ENCODE assay signal across 7 mouse cellular contexts in genomic region chr11:96978401-96979246, GRCm38 (mm10). TPM values are rescaled to one million over a fixed set of nuclear protein-coding genes. Genes with fewer than 3 reads are reported as not detected.
DNase-seq lines count a peak whose midpoint lies in the region; ATAC-seq and TF ChIP-seq lines count a peak whose summit lies in the region.

No protein-coding gene starts in this region.

- no peaks in the 10 kb centered on the region for H3K27me3 ChIP-seq in lung, embryonic 15.5 days
- peaks cover 9% of the 10 kb centered on the region; the same call in 1 of the 2 replicates for H3K27me3 ChIP-seq in limb, embryonic 10.5 days (ENCODE audit: low read depth, poor library complexity, severe bottlenecking)
- no peaks in the 10 kb centered on the region for H3K27me3 ChIP-seq in small intestine, adult 2 months (ENCODE audit: control insufficient read depth, insufficient read depth, low read length)

- ATAC-seq in lung, embryonic 15.5 days (ENCODE audit: borderline replicate concordance, extremely low read depth, low FRiP score, low TSS enrichment), result no peak

- 15% methylated on average over 17 of the region's 17 CpGs for WGBS in lung, embryonic 15.5 days
- WGBS in limb, embryonic 10.5 days, result 32% methylated on average over 17 of the region's 17 CpGs
- WGBS in small intestine, adult 2 months, result 23% methylated on average over 17 of the region's 17 CpGs

- H3K9ac ChIP-seq in lung, embryonic 15.5 days, result peak overlapping the region; percentile 83

- H3K9me3 ChIP-seq in lung, embryonic 15.5 days, result no peaks in the 10 kb centered on the region
- no peaks in the 10 kb centered on the region for H3K9me3 ChIP-seq in limb, embryonic 10.5 days (replicated peaks)

- H3K27ac ChIP-seq in lung, embryonic 15.5 days, result peak overlapping the region; percentile 88
- H3K27ac ChIP-seq in embryonic fibroblast, embryonic 13.5 days (ENCODE audit: insufficient read depth, low read length), result no peak overlapping the region
- H3K27ac ChIP-seq in limb, embryonic 10.5 days, result peak overlapping the region; percentile 85
- peak overlapping the region; percentile 79 for H3K27ac ChIP-seq in small intestine, adult 2 months (ENCODE audit: insufficient read depth, low read depth, low read length)

- H3K4me3 ChIP-seq in lung, embryonic 15.5 days, result peak overlapping the region; percentile 84
- peak overlapping the region; percentile 77 for H3K4me3 ChIP-seq in embryonic fibroblast, embryonic 13.5 days (ENCODE audit: insufficient read depth, low read length)
- H3K4me3 ChIP-seq in limb, embryonic 10.5 days, result peak overlapping the region; percentile 81
- peak overlapping the region; percentile 84 for H3K4me3 ChIP-seq in small intestine, adult 2 months (ENCODE audit: low read depth, low read length)

- no peak; the same call in 1 of the 2 replicates for TF ChIP-seq POLR2A in embryonic fibroblast, embryonic 13.5 days (IDR thresholded peaks at IDR 0.05; ENCODE audit: low read depth, low read length)
- no peak for TF ChIP-seq POLR2A in small intestine, adult 2 months (IDR thresholded peaks at IDR 0.05; ENCODE audit: low read depth, low read length)

- no peaks in the 10 kb centered on the region for H3K36me3 ChIP-seq in lung, embryonic 15.5 days
- peaks cover 2% of the 10 kb centered on the region; the same call in 1 of the 2 replicates for H3K36me3 ChIP-seq in limb, embryonic 10.5 days
- no peaks in the 10 kb centered on the region for H3K36me3 ChIP-seq in small intestine, adult 2 months (ENCODE audit: control insufficient read depth, insufficient read depth, low read length)

- H3K4me1 ChIP-seq in lung, embryonic 15.5 days, result peaks cover 23% of the 10 kb centered on the region
- H3K4me1 ChIP-seq in embryonic fibroblast, embryonic 13.5 days (ENCODE audit: control insufficient read depth, insufficient read depth, low read length), result peaks cover 11% of the 10 kb centered on the region
- H3K4me1 ChIP-seq in limb, embryonic 10.5 days, result peaks cover 35% of the 10 kb centered on the region
- peaks cover 5% of the 10 kb centered on the region for H3K4me1 ChIP-seq in small intestine, adult 2 months (ENCODE audit: control insufficient read depth, insufficient read depth, insufficient read length, low read length)

- DNase-seq in lung, postnatal 25 days (ENCODE audit: low spot score), result no peak
- DNase-seq in limb, embryonic 10.5 days (ENCODE audit: low spot score), result no peak
- no peak for DNase-seq in left cerebral cortex, postnatal 4 days
- no peak for DNase-seq in gastrocnemius, postnatal 4 days (ENCODE audit: low spot score in 2 of 2)

- TF ChIP-seq CTCF in embryonic fibroblast, embryonic 13.5 days (IDR thresholded peaks at IDR 0.05; ENCODE audit: borderline replicate concordance, insufficient read depth, low read length), result no peak
- no peak for TF ChIP-seq CTCF in small intestine, adult 2 months (IDR thresholded peaks at IDR 0.05; ENCODE audit: extremely low read depth, insufficient read length, insufficient replicate concordance, low read depth, low read length)

- H3K4me2 ChIP-seq in lung, embryonic 15.5 days, result peak overlapping the region; percentile 85

- intact Hi-C loops in left cerebral cortex, postnatal 4 days (cut with DNase I), result no loop called here

RNA-seq across cellular contexts. Expression of gene Sp2, which starts 4.1 kb away (rescaled TPM):
- polyA plus RNA-seq in lung, embryonic 15.5 days (2015; fragmentation: Nextera tagmentation; extraction: Ambion mirVana), result 15.7 and 17.9 TPM in 2 replicates
- polyA plus RNA-seq in embryonic fibroblast, embryonic 13.5 days (2011; ENCODE audit: insufficient read length, low read depth, missing spikeins), result 11.9 and 12.3 TPM in 2 replicates
- polyA plus RNA-seq in limb, embryonic 10.5 days (2016; fragmentation: Nextera tagmentation; extraction: Ambion mirVana), result 26.1 and 28.1 TPM in 2 replicates
- polyA plus RNA-seq in small intestine, adult 2 months (2012; rRNA removed), result 11.0 and 20.1 TPM in 2 replicates
- 10 to 100 TPM in 1 of 2 experiments, 1 to 10 TPM in 1; 9.5 to 11.5 TPM for total RNA-seq in left cerebral cortex, postnatal 4 days (2021)
- total RNA-seq in gastrocnemius, postnatal 4 days (2021), result 10 to 100 TPM; 15.1 to 16.5 TPM

RNA-seq across cellular contexts. Expression of gene Sp6, which starts 34.6 kb away (rescaled TPM):
- 0.72 and 0.98 TPM in 2 replicates for polyA plus RNA-seq in lung, embryonic 15.5 days (2015; fragmentation: Nextera tagmentation; extraction: Ambion mirVana)
- polyA plus RNA-seq in embryonic fibroblast, embryonic 13.5 days (2011; ENCODE audit: insufficient read length, low read depth, missing spikeins), result 0.33 and 0.35 TPM in 2 replicates
- polyA plus RNA-seq in limb, embryonic 10.5 days (2016; fragmentation: Nextera tagmentation; extraction: Ambion mirVana), result 9.2 and 11.8 TPM in 2 replicates
- polyA plus RNA-seq in small intestine, adult 2 months (2012; rRNA removed), result 0.13 and 0.22 TPM in 2 replicates
- 1 to 10 TPM in 1 of 2 experiments, under 1 TPM in 1; 0.92 to 1.1 TPM for total RNA-seq in left cerebral cortex, postnatal 4 days (2021)
- under 1 TPM; 0.27 to 0.34 TPM for total RNA-seq in gastrocnemius, postnatal 4 days (2021)

RNA-seq across cellular contexts. Expression of gene Pnpo, which starts 34.8 kb away (rescaled TPM):
- polyA plus RNA-seq in lung, embryonic 15.5 days (2015; fragmentation: Nextera tagmentation; extraction: Ambion mirVana), result 30.4 and 34.3 TPM in 2 replicates
- polyA plus RNA-seq in embryonic fibroblast, embryonic 13.5 days (2011; ENCODE audit: insufficient read length, low read depth, missing spikeins), result 6.8 and 8.3 TPM in 2 replicates
- 31.3 and 33.0 TPM in 2 replicates for polyA plus RNA-seq in limb, embryonic 10.5 days (2016; fragmentation: Nextera tagmentation; extraction: Ambion mirVana)
- 28.4 and 44.6 TPM in 2 replicates for polyA plus RNA-seq in small intestine, adult 2 months (2012; rRNA removed)
- total RNA-seq in left cerebral cortex, postnatal 4 days (2021), result 10 to 100 TPM; 11.7 to 15.1 TPM
- 1 to 10 TPM; 8.2 to 8.3 TPM for total RNA-seq in gastrocnemius, postnatal 4 days (2021)

RNA-seq across cellular contexts. Expression of gene Prr15l, which starts 50.7 kb away (rescaled TPM):
- polyA plus RNA-seq in lung, embryonic 15.5 days (2015; fragmentation: Nextera tagmentation; extraction: Ambion mirVana), result 38.2 and 40.1 TPM in 2 replicates
- not detected in 2 replicates for polyA plus RNA-seq in embryonic fibroblast, embryonic 13.5 days (2011; ENCODE audit: insufficient read length, low read depth, missing spikeins)
- 0.58 and 0.71 TPM in 2 replicates for polyA plus RNA-seq in limb, embryonic 10.5 days (2016; fragmentation: Nextera tagmentation; extraction: Ambion mirVana)
- 56.6 and 137 TPM in 2 replicates for polyA plus RNA-seq in small intestine, adult 2 months (2012; rRNA removed)
- total RNA-seq in left cerebral cortex, postnatal 4 days (2021), result not detected
- total RNA-seq in gastrocnemius, postnatal 4 days (2021), result not detected

RNA-seq across cellular contexts. Expression of gene Scrn2, which starts 51.1 kb away (rescaled TPM):
- polyA plus RNA-seq in lung, embryonic 15.5 days (2015; fragmentation: Nextera tagmentation; extraction: Ambion mirVana), result 31.2 and 31.9 TPM in 2 replicates
- 6.9 and 9.7 TPM in 2 replicates for polyA plus RNA-seq in embryonic fibroblast, embryonic 13.5 days (2011; ENCODE audit: insufficient read length, low read depth, missing spikeins)
- polyA plus RNA-seq in limb, embryonic 10.5 days (2016; fragmentation: Nextera tagmentation; extraction: Ambion mirVana), result 47.5 and 50.4 TPM in 2 replicates
- polyA plus RNA-seq in small intestine, adult 2 months (2012; rRNA removed), result 23.7 and 50.0 TPM in 2 replicates
- total RNA-seq in left cerebral cortex, postnatal 4 days (2021), result 1 to 10 TPM; 5.5 to 7.3 TPM
- 10 to 100 TPM; 12.2 to 15.8 TPM for total RNA-seq in gastrocnemius, postnatal 4 days (2021)
